Mouse (Mus musculus): ENCODE results near the gene Oxnad1.

Gene Oxnad1

DNA sequence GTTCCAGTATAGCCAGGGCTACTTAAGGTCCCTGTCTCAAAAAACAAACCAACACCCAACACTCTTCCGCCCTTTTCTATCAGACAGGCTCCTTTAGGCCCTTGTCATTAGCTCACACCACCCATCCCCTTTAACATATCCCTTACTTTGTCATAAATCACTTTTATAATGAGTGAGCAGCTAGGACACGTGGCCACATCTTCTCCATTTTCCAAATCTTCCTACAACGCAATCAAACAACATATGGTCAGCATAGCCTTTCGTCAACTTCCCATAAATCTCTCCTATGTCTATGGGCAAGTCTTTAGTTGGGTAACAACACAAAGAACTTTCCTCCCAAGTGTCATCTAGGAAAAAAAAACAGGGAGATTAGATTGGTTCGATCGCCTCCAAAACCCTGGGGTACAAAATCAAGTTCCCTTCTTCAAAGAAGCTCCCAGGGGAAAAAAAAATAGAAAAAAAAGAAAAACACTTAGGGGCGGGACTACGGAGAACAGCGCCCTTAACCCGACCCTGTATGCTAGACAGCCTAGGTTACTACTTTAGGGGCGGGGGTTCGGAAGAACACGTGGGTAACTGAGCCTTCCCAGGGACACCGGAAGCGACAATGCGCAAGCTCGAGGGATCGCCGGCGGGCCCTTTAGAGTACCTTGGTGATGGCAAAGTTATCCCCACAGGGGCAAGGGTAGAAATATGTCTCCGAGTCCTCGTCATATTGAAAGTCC, at the start of gene Oxnad1:
TSS of gene Oxnad1 (plus strand) at position 614 of the 725 bp plus-strand sequence.
- in situ Hi-C loops (cut with MboI; ENCODE audit: low sequenced_read_pairs) = no loop called here

DNA sequence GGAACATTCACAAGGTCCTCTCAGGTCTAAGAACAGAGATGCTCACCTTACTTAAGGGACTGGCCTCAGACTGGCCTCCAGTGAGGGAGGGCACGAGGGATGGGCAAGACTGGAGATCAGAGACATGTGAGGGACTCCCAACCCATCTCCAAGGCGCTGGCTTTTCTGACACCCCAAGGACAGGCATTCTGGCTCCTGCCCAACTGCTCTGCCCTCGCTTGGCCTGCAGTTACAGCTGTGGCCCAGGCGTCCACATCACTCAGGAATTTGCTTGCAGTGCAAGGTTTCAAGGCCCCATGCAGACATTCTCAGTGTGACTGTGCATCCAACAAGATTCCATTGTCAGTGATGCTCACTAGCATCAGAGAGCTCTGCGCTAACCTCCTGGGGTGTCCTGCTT, 48.7 kb upstream of the Oxnad1 start:
- in situ Hi-C loops (cut with MboI; ENCODE audit: low sequenced_read_pairs) = loop anchor here (10.0 kb wide), 1 partner anchor 242 kb away; no protein-coding TSS in a partner anchor

DNA sequence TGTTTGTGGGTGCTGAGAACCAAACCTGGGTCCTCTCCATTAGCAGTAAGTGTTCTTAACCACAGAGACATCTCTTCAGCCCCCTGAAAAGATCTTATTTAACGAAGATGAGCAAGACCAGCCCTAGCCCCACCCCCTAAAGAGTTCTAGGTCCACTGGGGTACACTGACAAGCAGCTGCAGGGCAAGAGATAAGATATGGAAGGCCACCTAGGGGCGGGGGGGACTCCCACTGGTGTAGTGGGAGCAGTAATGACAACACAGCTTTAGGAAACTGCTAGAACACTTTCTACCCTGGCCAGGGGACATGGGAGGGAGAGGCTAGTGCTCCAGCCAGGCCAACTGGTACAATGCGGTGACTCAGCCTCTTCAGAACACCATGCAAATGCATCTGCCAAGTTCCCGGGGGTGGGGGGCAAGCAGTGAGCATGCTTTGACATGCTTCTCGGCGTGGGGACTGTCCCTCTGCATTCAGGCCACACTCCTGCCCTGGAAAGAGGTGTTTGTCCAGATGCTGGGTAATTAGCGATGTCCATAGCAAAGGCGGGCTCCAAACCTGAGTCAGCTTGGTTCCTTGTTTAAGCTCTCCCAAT, 47.4 kb upstream of the Oxnad1 start:
- in situ Hi-C loops (cut with MboI; ENCODE audit: low sequenced_read_pairs) = loop anchor here (10.0 kb wide), 1 partner anchor 243 kb away; no protein-coding TSS in a partner anchor

DNA sequence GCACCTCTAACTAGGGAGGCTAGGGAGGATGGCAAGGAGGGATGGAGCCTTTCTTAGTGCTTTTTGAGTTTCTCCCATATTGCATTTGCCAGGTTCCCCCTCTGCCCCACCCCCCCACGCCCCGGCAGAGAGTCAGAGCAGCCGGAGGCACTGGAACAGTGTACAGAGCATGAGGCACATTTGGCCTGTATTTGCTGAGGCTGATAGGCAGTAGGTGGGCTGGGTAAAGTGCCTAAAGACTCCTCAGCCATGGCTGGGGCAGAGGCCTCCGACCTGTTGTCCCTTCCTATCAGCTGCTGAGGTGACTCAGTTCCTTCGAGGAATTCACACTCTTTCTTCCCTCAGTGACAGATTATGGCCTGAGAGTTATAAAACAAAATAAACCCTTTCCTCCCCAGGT, 43.1 kb upstream of the Oxnad1 start:
- in situ Hi-C loops (cut with MboI; ENCODE audit: low sequenced_read_pairs) = no loop called here

DNA sequence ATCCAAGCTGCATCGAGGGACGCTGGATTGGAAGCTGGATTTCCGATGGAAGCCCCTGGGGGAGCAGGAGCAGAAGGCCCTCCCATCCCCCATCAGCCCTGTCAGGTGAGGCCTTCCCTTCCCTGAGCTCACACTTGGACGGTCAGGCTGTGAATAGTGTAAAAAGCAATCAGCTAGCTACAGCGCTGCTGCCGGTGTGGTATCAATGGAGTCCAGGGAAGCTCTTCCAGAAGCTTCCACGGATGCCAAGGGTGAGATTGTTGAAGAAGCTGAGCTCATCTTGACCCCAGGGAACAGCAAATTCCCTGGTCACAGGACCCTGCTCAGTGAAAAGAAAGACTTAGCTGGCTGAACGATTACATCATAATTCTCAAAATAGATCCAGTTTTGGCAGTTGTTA, 38.8 kb upstream of the Oxnad1 start:
- in situ Hi-C loops (cut with MboI; ENCODE audit: low sequenced_read_pairs) = no loop called here

DNA sequence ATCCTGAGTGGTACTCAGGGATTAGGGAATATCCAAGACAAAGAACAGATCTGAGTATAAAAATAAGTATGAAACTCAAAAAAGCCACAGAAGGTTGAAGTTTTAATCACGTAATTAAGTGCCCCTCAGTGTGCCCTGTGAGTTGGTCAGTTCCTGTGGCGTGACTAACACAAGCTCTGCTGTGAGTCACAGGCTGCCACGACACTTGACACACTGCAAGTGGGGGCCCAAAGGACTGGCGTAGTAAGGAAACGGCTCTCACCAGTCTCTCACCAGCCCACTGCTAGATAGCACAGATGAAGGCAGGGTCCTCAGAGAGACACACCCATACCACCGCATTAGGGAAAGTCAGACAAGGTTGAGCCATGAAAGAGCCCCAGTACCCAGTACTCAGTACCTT, 35.0 kb upstream of the Oxnad1 start:
- in situ Hi-C loops (cut with MboI; ENCODE audit: low sequenced_read_pairs) = no loop called here

DNA sequence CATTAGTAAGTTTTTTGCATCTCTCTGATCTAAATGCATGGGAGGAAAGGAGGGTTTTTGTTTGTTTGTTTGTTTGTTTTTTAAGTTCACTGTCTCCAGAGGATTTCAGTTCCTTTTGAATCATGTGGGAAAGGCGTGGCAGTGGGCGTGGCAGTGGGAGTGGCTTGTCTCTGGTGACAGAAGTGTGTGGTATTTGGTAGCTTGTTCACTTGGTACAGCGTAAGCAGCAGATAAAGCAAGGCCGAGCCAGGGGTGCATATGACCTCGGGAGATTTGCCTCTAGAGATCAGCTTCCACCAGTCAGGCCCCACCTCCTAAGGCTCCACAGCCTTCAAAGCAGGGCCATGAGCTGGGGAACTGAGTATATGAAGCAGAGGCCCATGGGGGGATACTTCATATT, 31.3 kb upstream of the Oxnad1 start:
- in situ Hi-C loops (cut with MboI; ENCODE audit: low sequenced_read_pairs) = no loop called here

DNA sequence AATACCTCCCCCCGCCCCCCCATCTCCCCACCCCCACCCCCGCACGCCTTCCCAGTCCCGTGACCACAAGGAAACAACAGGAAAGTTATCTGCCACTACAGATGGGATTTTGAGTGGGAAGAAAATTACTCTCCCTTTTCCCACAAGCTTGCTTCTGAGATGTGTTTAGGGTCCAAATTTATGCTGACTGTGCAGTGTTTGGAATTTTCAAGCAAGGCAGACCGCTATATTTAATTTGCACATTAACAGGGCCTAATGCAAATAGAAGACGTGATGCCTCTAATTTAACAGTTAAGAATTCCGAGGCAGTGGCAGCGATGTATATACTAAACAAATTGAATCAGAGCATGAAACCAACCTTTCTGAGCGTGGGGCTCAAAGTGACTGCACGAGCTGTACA, 30.4 kb upstream of the Oxnad1 start:
- in situ Hi-C loops (cut with MboI; ENCODE audit: low sequenced_read_pairs) = no loop called here

DNA sequence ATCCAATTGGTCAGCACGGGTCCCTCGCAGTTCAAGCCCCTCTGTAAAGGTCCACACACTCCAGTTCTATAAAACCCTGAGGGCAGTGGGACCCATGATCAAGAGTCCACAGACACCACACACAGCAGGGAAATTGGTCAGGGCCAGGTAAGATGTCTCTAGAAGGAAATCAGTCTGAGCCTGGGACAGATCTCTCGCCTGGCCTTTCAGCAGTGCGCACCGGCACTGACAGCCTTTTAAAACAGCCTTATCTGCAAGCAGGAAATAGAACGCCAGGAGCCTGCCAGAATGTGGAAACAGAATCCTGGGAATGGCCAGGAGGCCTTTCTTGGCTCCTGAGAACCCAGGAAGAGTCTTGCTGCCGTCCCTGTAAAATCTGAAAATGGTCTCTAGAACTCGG, 29.4 kb upstream of the Oxnad1 start:
- in situ Hi-C loops (cut with MboI; ENCODE audit: low sequenced_read_pairs) = no loop called here

DNA sequence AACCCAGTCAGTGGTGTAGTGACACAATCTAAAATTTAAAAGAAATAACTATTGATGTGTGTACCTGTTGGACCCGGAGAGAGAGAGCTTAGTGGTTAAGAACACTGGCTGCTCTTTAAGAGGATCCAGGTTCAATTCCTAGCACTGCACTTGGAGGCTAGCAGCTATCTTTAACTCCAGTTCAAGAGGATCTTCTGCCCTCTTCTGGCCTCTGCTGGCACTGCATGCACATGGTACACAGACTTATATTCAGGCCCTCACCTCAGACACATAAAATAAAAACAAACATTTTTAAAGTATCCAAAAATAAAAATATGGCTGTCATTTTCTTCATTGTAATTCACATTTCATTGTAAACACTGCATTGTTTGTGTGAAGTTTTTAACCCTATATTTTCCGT, 28.5 kb upstream of the Oxnad1 start:
- in situ Hi-C loops (cut with MboI; ENCODE audit: low sequenced_read_pairs) = no loop called here

DNA sequence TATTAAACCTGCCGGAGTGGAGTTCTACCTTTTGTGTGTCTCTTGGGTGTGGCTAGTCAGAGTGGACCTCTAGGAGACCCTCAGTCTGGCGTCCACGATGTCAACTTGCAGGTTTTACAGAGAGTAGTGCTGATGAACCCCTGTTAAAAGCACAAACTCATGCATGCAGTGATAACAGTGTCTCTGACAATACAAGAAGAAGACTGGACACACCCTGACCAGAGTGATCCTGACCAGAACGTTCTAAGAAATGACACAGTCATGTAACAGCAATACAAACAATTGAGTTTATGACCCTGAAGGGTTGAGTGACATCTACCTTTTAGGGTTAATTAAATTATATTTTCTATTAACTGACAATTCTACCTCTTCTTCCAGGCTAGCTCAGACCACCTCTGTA, 27.5 kb upstream of the Oxnad1 start:
- in situ Hi-C loops (cut with MboI; ENCODE audit: low sequenced_read_pairs) = no loop called here

DNA sequence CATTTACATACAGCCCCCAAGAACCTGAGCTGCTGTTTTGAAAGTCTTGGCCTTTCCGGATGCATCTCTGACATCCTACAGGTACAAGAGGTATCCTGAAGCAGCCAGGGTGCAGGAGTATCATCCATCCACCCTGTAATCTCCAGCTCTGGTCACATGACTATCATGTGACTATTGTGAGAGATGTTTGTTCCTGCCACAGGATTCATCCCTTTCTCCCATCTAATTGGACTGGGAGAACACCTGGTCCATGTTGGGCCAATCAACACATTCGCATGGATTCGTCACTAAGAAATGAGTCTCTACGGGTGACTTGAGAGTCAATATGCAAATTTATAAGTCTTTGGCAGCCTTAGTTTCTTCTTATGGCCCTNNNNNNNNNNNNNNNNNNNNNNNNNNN, 23.8 kb upstream of the Oxnad1 start:
- in situ Hi-C loops (cut with MboI; ENCODE audit: low sequenced_read_pairs) = no loop called here

DNA sequence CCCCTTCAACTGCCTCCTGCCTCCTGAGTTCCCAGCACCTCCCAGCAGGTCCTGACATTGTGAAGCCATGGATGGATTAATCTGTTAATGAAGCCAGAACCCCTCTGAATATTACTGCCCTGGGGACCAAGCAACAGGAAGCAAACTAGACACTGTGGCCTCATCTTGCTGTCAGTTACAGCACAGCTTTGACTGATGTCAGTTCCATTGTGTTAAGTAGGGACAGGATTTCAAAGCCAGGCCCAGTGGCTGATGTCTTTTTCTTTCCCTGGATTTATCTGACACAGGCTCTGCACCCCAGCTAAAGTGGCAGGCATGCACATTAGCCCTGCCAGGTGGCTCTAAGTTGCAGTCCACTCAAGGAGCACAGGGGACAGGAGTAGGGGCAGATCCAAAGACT, 12.4 kb upstream of the Oxnad1 start:
- in situ Hi-C loops (cut with MboI; ENCODE audit: low sequenced_read_pairs) = loop anchor here (10.0 kb wide), 1 partner anchor 418 kb away; no protein-coding TSS in a partner anchor

DNA sequence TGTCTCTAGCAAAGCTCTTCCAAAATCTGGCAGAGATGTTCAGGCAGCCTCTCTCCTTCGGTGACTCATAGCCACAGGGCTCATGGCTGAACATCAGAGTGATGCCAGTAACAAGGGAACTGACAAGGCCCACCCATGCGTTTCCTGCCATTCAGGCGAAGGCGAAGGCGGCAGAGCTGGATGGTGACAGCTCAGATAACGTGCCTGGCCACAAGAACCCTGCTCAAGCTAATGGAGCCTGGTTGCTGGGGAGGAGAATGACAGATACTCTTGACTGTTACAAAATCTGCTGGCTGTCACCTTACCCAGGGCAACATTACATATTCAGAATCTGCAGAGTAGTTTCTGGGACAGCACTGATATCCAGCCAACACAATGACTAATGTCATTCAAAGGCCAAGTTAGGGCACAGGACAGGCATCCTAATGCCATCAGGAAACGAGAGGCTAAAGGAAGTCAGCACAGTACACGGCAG, 11.9 kb upstream of the Oxnad1 start:
- in situ Hi-C loops (cut with MboI; ENCODE audit: low sequenced_read_pairs) = loop anchor here (10.0 kb wide), 1 partner anchor 418 kb away; no protein-coding TSS in a partner anchor

DNA sequence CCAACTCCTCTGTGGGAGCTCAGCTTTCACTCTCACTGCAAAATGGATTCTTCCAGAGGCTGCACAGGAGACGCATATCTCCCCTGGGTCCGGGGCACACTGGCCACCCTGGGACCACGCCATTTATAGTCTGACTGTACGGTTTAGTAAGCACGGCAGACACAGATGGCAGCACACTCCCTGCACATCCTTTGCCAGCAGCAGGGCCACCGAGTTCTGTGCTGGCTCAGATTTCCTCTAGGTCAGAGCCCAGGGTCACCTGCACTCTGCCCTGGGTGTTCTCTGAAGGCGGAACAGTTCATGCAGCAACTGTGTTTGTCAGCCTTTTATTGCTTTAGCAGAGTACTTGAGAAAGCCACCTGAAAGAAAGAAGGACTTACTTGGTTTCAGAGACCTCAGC, 11.3 kb upstream of the Oxnad1 start:
- in situ Hi-C loops (cut with MboI; ENCODE audit: low sequenced_read_pairs) = loop anchor here (10.0 kb wide), 1 partner anchor 419 kb away; no protein-coding TSS in a partner anchor

DNA sequence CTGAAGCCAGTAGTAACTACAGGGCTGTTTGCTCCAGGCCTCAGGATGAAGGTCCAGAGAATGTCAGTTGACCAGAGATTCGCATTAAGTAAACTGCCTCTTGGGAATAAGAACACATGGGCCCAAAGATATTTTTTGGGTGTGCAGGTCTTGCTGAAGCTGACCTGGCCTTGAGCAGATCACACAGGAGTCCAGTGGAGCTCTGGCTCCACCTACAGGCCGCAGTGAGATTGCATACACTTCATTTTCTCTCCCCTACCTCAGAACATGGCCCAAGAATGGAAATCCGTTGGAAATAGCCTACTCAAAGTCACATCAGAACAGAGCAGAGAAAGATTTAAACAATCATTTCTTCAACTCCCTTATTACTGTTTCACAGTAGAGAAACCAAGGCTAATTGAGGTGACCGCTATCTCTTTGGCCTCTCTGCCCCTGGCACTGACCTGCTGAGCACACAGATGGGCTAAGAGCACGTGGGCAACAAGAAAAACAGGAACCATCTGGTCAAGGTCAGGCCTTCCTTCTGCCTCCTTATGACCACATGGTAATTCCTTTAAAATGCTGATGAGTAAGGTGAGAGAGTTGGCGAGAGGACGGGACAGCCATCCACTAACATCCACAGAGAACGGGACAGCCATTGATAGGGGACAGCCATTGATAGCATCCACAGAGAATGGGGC, 8.1 kb upstream of the Oxnad1 start:
- in situ Hi-C loops (cut with MboI; ENCODE audit: low sequenced_read_pairs) = loop anchor here (5.0 to 10.0 kb wide), 3 partner anchors 120 to 422 kb away; no protein-coding TSS in a partner anchor

DNA sequence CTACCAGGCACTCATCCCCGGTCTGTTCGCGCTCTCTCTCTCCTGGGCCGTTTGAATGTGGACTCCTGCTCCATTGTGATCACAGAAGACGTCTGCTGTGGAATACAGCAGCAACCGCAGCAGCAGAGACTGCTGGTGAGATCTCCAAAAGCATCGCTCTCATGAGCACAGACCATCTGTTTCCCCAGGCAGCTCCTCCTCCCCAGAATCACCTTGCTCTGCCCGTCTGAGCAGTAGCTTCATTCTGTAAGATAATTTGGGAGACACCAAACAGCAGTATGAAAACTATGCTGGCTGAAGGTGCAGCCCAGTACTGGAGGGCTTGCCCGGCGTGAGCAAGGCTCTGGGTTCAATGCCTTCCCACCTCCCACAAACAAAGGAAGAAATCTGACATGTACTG, 4.1 kb upstream of the Oxnad1 start:
- in situ Hi-C loops (cut with MboI; ENCODE audit: low sequenced_read_pairs) = no loop called here

DNA sequence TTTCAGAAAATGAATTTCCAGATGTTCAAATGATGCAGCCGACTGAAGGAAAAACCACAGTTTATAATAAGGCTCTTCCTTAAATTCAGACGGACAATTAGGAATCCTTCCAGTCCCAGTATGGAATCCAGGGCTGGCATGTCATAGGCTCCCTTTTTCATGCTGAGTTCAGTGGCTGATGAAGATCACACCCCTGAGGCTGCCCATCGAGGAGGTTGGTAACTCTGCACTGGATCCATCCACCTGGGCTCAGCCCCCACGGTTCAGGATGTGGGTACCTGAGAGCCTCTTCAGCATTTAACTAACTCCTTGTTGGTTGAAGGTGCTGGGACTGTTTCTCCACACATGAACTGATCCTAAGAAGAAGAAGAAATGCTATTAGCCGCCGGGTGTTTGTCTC, 2.3 kb upstream of the Oxnad1 start:
- in situ Hi-C loops (cut with MboI; ENCODE audit: low sequenced_read_pairs) = no loop called here

DNA sequence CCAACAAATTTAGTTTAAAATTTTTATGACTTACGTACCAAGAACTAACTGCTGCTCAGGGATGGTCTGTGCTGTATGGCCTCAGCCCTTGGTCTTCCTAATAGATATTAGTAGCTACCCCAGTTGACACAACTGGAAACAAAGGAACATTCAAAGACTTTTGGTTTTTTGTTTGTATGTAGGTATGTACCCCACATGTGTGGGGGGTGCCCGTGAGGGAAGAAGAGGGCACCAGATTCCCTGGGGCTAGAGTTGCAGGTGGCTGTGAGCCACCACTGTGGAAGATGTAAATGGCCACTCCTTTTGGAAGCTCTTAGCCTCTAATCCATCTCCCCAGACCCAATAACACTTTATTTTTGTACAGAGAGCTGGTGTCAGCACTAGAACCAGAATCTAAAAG, 1.7 kb upstream of the Oxnad1 start:
- in situ Hi-C loops (cut with MboI; ENCODE audit: low sequenced_read_pairs) = no loop called here

DNA sequence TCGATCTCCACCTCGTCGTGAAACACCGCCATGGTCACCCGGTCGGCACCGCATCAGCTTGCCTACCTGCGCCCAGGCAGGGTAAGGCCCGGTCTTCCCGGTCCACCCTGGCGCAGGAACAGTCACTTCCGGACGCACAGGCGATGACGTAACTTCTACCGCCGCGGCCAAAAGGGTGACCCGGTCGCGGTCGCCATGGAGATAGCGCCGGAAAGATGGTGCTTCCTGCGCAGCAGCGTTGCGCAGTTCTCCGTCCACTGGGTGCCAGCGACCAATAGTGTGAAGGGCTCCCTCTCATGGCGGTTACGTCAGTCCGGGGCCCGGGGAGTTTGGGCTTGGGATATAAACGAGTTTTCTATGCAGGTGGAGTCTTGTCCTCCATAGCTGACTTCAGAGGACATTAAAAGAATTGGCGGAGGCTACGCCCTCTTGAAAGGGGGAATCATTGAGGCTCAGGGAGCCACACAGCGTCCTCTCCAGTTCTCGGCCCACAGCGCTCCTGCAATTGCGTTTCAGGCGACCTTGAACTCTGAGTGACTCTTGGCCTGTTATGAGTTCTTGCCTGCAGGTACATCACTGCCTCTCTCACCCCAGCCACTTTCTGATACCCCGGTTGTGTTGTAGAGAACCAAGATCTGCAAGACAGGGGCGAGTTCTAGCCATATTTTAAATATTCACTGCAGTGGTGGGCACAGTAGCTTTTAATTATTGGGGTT, 470 bp downstream of the Oxnad1 start, which contains the start of gene Dph3:
TSS of gene Dph3 (minus strand) at position 244 of the 716 bp plus-strand sequence.
- in situ Hi-C loops (cut with MboI; ENCODE audit: low sequenced_read_pairs) = no loop called here

DNA sequence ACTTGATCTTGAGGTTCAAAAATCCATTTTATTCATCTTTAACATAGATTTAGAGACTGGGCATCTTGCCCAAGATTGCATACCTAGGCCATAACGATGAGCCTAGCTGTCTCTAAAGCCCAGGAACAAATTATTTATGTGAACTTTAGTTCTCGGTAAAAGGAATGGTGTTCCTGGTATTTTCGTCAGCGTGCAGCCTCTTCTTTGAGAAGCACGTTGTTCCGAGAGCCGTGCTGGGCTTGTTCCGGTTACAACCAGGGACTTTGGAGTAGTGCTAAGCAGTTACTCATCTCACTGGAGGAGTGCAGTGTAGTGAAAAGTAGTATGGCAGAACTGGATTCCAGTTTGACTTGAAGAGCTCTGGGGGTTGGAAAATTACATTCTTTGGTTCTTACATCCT, 1.1 kb downstream of the Oxnad1 start:
- in situ Hi-C loops (cut with MboI; ENCODE audit: low sequenced_read_pairs) = no loop called here
